Mouse (Mus musculus) spleen, adult 2 months (tissue): Measurements from ENCODE around the gene Tmem198. TPM values are rescaled to one million over a fixed set of nuclear protein-coding genes. Genes with fewer than 3 reads are reported as not detected.

Source experiments
- DNase-seq, 2 experiments: peaks; one replicate each; pipeline versions ENCODE4 v3.0.0 to v3.0.0-alpha.2; 2012 to 2021; ENCODE audit warnings: low spot score in 2 of 2, low read depth in 1 of 2
- H3K27ac ChIP-seq: fragments of 200-500 bp; 2 replicates; pipeline ENCODE4 v1.5.1; 2012; ENCODE audit warnings: low read length, inconsistent platforms; ENCODE audit not compliant: insufficient read depth
- H3K27me3 ChIP-seq: fragments of 200-500 bp; 2 replicates; pipeline ENCODE4 v1.6.1; 2012; ENCODE audit warnings: mild to moderate bottlenecking, moderate library complexity, low read length, inconsistent platforms; ENCODE audit not compliant: control insufficient read depth, insufficient read depth
- H3K36me3 ChIP-seq: fragments of 200-500 bp; 2 replicates; pipeline ENCODE4 v1.6.1; 2012; ENCODE audit warnings: mild to moderate bottlenecking, low read length, inconsistent platforms; ENCODE audit not compliant: control insufficient read depth, insufficient read depth
- H3K4me1 ChIP-seq: fragments of 200-500 bp; 2 replicates; pipeline ENCODE4 v1.6.1; 2011; ENCODE audit warnings: inconsistent platforms; ENCODE audit not compliant: control insufficient read depth, insufficient read depth, insufficient read length
- H3K4me3 ChIP-seq: fragments of 200-500 bp; 2 replicates; pipeline ENCODE4 v1.5.1; 2011; ENCODE audit warnings: mild to moderate bottlenecking, inconsistent platforms; ENCODE audit not compliant: insufficient read depth, insufficient read length; ENCODE audit errors: extremely low read depth
- CTCF ChIP-seq: fragments of 200-500 bp; IDR thresholded peaks from 2 replicates; pipeline ENCODE4 v1.5.1; 2011; ENCODE audit warnings: mild to moderate bottlenecking, inconsistent platforms; ENCODE audit not compliant: insufficient read depth, insufficient read length, insufficient replicate concordance; ENCODE audit errors: extremely low read depth
- POLR2A ChIP-seq: fragments of 200-500 bp; IDR thresholded peaks from 2 replicates; pipeline ENCODE4 v1.6.1; 2011; ENCODE audit warnings: low read depth, low read length, inconsistent platforms
- WGBS: fragments of 180-500 bp; shearing (Covaris S2); methylation state at CpG from one replicate; pipeline ENCODE4 v1.1.7; 2018; 5-methylcytosine and 5-hydroxymethylcytosine counted together
- polyA plus RNA-seq: library from polyadenylated mRNA; depleted of rRNA; stranded (reverse); fragments of >200 nt; gene quantifications from 2 replicates; pipeline ENCODE4 v1.2.3, GENCODE M21; 2012

The Tmem198 gene
- polyA plus RNA-seq, 1 experiment = 2.6 TPM

DNA sequence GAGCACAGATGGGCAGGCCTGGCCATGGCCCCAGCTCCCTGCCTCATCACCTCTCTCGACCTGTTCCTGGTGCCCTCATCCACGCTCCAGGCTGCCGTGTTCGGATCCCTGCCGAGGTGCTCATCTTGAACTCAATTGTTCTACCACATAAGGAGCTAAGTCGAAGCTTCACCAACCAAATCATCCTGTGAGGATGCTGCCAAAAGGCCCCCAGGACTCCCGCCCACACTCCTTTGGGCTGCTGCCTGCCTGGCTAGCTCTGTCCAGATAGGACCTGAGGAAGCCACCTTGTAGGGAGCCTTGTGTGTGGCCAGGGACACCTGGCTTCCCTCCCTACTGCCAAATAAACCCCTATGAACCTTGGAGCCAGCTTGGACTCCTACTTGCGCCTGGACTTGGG is 36.5 kb upstream of the Tmem198 start:
- TF ChIP-seq CTCF (no peak), POLR2A (no peak)
- H3K4me3 ChIP-seq = no peak overlapping the region
- H3K27me3 ChIP-seq = peaks cover 6% of the 10 kb centered on the region
- peaks cover 5% of the 10 kb centered on the region; the same call in 1 of the 2 replicates for H3K36me3 ChIP-seq
- DNase-seq = no peak
- 88% methylated on average over 8 of the region's 8 CpGs for WGBS
- no peak overlapping the region for H3K27ac ChIP-seq
- H3K4me1 ChIP-seq = peaks cover 6% of the 10 kb centered on the region

DNA sequence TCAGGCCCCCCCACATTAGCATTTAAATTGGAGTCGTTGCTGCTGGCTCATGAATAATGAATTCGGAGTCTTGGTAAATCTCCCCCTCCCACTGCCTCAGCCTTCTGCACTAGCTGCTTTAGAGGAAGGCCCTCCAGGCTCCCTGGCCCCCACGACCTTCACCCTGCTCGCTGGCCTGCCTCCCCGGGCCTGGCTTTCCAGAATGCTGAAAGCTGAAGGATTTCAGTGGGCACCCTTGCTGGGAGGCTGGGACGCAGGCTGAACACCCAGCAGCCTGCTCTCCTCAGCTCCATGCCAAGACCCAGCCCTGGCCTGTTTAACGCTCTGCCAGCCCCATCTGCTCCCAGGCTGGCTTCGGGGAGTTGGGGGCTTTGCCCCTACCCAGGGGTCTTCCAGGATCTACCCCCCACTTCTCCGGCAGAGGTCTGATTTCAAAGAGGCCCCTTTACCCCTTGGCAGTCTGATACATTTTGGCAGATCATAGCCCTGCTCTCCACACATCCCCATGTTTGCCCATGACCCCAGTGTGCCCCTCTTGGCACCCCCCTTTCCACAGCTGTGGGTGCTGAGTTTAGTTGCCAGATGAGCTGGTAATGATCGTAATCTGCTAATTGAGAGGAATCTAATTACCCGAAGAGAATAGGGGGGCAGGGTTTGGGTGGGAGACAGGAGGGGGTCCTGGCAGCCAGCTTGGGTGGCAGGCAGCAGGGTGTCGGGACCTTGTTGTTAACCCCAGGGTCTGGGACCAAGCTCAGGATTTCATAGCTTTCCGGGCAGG is 35.9 kb upstream of the Tmem198 start:
- DNase-seq = no peak
- 77% methylated on average over 13 of the region's 13 CpGs for WGBS
- Histone ChIP-seq H3K4me3 (no peak overlapping the region), H3K27ac (no peak overlapping the region), H3K36me3 (peaks cover 5% of the 10 kb centered on the region; the same call in 1 of the 2 replicates), H3K27me3 (peaks cover 10% of the 10 kb centered on the region), H3K4me1 (peaks cover 6% of the 10 kb centered on the region)
- TF ChIP-seq CTCF = no peak
- no peak for TF ChIP-seq POLR2A

DNA sequence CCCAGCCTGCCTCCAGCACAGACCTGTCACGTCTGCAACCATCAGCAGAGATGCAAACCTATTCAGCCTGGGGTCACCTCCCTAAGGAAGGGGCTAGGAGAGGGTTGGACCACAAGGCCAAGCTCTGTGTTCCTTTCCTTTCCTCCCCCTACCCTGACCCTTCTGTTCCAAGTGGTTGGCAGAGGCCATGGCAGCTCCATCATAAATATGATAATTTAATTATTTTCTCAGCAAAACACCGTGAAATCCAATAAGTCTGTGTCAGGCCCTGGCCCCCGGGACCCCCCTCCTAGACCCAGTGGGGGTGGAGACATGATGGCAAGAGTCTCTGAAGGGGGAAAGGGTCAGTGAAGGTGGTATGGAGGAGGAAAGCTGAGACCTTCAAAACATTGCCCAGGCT is 35.1 kb upstream of the Tmem198 start:
- peaks cover 5% of the 10 kb centered on the region; the same call in 1 of the 2 replicates for H3K36me3 ChIP-seq
- no peak for TF ChIP-seq CTCF
- TF ChIP-seq POLR2A = no peak
- peaks cover 9% of the 10 kb centered on the region for H3K4me1 ChIP-seq
- H3K4me3 ChIP-seq = no peak overlapping the region
- DNase-seq = no peak
- peaks cover 15% of the 10 kb centered on the region for H3K27me3 ChIP-seq
- WGBS = 59% methylated on average over 3 of the region's 3 CpGs
- H3K27ac ChIP-seq = no peak overlapping the region

DNA sequence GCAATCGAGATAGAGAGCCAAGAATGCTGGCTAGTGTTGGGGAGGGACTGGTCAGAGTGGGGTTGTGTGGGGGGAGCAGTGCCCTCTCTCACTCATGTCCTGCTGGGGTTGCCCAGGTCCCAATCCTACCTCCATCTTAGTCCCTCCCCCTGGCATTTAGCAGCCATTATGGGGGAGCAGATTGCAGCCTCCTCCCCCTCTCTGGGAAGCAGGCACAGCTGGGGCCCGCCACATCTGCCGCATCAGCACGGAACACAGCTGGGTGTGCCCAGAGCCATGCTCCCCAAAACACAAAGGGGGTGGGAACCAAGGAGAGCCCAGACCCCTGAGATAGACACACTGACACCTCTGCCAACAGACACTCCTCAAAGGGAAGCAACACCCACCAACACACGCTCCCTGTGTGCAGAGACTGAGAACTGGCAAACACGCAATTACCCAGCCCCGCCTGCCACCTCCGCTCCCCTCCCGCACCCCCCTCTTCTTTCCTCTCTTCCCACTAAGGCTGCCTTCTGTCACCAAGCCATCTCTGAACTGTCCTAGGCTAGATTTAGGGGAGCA is 34.1 kb upstream of the Tmem198 start:
- peaks cover 21% of the 10 kb centered on the region for H3K27me3 ChIP-seq
- no peak overlapping the region for H3K4me3 ChIP-seq
- no peak for DNase-seq
- no peak overlapping the region for H3K27ac ChIP-seq
- peaks cover 10% of the 10 kb centered on the region for H3K4me1 ChIP-seq
- TF ChIP-seq CTCF = no peak
- no peak for TF ChIP-seq POLR2A
- peaks cover 5% of the 10 kb centered on the region; the same call in 1 of the 2 replicates for H3K36me3 ChIP-seq
- 10% methylated on average over 9 of the region's 9 CpGs for WGBS

DNA sequence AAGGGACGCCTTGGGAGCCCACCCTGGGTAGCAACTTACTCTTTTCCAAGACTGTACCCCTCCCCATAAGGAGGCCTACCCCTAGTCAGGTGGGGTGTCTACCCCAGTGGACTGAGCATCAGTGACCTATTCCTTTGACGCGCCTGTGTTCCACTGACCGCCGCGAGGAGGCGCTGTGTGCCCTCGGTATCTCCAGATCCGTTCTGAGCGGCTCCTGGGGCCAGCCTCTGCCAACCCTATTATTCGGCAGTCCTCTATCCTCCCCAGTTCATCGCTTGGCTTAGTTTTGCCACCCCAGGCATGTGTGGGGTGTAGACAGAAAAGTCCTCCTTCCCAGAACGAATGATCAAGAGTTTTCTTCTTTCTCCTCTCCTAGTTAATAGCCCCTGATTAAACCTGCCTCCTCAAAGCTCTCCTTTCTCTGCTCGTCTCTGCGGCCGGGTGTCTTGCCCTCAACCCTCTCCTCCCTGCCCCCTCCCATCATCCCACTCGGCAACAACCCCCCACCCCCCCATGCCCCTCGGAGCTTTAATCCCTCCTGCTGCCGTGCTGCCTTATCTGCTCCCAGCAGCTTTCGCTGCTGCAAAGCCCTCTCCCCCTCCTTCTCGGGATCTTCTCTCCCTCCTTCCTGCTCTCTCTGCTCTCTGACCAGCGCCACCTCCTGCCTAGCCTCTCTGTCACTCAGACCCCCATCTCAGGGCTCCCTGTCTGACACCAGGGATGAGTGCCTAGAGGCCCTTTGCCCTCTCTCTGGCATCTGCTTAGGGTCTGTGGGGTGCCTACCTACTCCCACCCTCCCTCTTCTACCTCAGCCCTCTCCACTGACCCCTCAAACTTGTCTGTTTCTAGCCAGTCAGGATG is 33.4 kb upstream of the Tmem198 start:
- under 1% methylated on average over 22 of the region's 22 CpGs for whole genome bisulfite sequencing
- Histone ChIP-seq H3K4me3 (no peak overlapping the region; the same call in 1 of the 2 replicates), H3K27ac (no peak overlapping the region), H3K4me1 (peaks cover 14% of the 10 kb centered on the region), H3K36me3 (0 out of 2 replicates have a peak, but pooled peaks cover 2% of the 10 kb centered on the region), H3K27me3 (peaks cover 26% of the 10 kb centered on the region)
- TF ChIP-seq CTCF (peak; percentile 95), POLR2A (no peak)
- peak; percentile 14 to 64 for DNase-seq

DNA sequence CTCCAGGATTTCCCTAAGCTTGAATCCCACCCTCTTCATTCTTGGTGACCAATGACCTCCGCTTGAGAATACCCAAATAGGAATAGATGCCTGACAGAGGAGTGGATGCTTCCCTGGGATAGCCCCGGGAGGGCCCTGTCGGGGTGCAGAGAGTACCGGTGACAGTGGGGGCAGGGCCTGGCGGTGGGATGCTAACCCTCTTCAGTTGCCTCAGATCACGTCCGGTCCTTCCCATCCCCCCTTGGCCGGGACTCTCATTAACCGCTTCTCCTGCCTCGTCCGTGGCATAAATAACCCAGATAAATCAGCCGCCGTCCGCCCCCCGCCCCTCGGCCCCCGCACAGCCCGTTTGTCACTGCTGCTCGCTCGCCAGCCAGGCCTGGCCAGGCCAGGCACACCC is 32.7 kb upstream of the Tmem198 start:
- WGBS = 6% methylated on average over 20 of the region's 20 CpGs
- H3K4me3 ChIP-seq = no peak overlapping the region
- no peak overlapping the region for H3K27ac ChIP-seq
- H3K4me1 ChIP-seq = peaks cover 14% of the 10 kb centered on the region
- TF ChIP-seq POLR2A (no peak), CTCF (no peak)
- H3K36me3 ChIP-seq = 0 out of 2 replicates have a peak, but pooled peaks cover 2% of the 10 kb centered on the region
- no peak for DNase-seq
- peaks cover 33% of the 10 kb centered on the region for H3K27me3 ChIP-seq
